Mouse (Mus musculus) liver, adult 2 months (tissue): Measurements from ENCODE around the gene Gm49711. TPM values are rescaled to one million over a fixed set of nuclear protein-coding genes. Genes with fewer than 3 reads are reported as not detected.

Experiments
- DNase-seq: peaks from one replicate; pipeline ENCODE4 v3.0.0-alpha.2; 2011; ENCODE audit warnings: low read depth, low spot score; ENCODE audit errors: extremely low read depth
- H3K27ac ChIP-seq: fragments of 200-500 bp; replicated peaks from 2 replicates; pipeline ENCODE4 v1.5.1; 2012; ENCODE audit warnings: low read depth, mild to moderate bottlenecking, control low read depth, inconsistent platforms, low read length; ENCODE audit not compliant: insufficient read depth
- H3K27me3 ChIP-seq: fragments of 200-500 bp; 2 replicates; pipeline ENCODE4 v1.6.1; 2012; ENCODE audit warnings: mild to moderate bottlenecking, moderate library complexity, low read length, inconsistent platforms; ENCODE audit not compliant: control insufficient read depth, insufficient read depth
- H3K36me3 ChIP-seq: fragments of 200-500 bp; 2 replicates; pipeline ENCODE4 v1.6.1; 2012; ENCODE audit warnings: low read length, inconsistent platforms; ENCODE audit not compliant: control insufficient read depth, insufficient read depth
- H3K4me1 ChIP-seq: fragments of 200-500 bp; 2 replicates; pipeline ENCODE4 v1.6.1; 2011; ENCODE audit warnings: low read length; ENCODE audit not compliant: control insufficient read depth, insufficient read depth
- H3K4me3 ChIP-seq: fragments of 200-500 bp; 2 replicates; pipeline ENCODE4 v1.5.1; 2011; ENCODE audit warnings: low read depth, mild to moderate bottlenecking, control low read depth, low read length, moderate library complexity; ENCODE audit not compliant: insufficient read depth
- H3K79me2 ChIP-seq: fragments of 200-500 bp; 2 replicates; pipeline ENCODE4 v1.6.1; 2012; ENCODE audit warnings: inconsistent platforms, mild to moderate bottlenecking, low read length, moderate library complexity; ENCODE audit not compliant: control insufficient read depth, insufficient read depth
- H3K9ac ChIP-seq: fragments of 200-500 bp; 2 replicates; pipeline ENCODE4 v1.6.1; 2012; ENCODE audit warnings: low read depth, mild to moderate bottlenecking, control low read depth, inconsistent platforms, low read length
- CTCF ChIP-seq: fragments of 200-500 bp; IDR thresholded peaks from 2 replicates; pipeline ENCODE4 v1.5.1; 2011; ENCODE audit warnings: low read depth, low read length, control low read depth
- POLR2A ChIP-seq: fragments of 200-500 bp; IDR thresholded peaks from 2 replicates; pipeline ENCODE4 v1.6.1; 2011; ENCODE audit warnings: low read length, control low read depth; ENCODE audit not compliant: insufficient read depth; ENCODE audit errors: extremely low read depth
- WGBS: fragments of 180-500 bp; shearing (Covaris S2); methylation state at CpG from one replicate; pipeline ENCODE4 v1.1.7; 2018; 5-methylcytosine and 5-hydroxymethylcytosine counted together
- polyA plus RNA-seq: library from polyadenylated mRNA; depleted of rRNA; stranded (reverse); fragments of >200 nt; gene quantifications from 2 replicates; pipeline ENCODE4 v1.2.3, GENCODE M21; 2012
- total RNA-seq: library from RNA; depleted of rRNA; stranded (reverse); fragments of >200 nt; gene quantifications from 2 replicates; pipeline ENCODE4 v1.2.3, GENCODE M21; 2014

The Gm49711 gene
- total and polyA plus RNA-seq, 2 experiments: not detected

- no peaks in the 10 kb centered on the region for H3K79me2 ChIP-seq
- no peaks in the 10 kb centered on the region for H3K27me3 ChIP-seq
- no peak for TF ChIP-seq POLR2A
- TF ChIP-seq CTCF: no peak
- 70% methylated on average over 20 of the region's 20 CpGs for WGBS
- H3K4me1 ChIP-seq: no peaks in the 10 kb centered on the region
- H3K36me3 ChIP-seq: no peaks in the 10 kb centered on the region
- no peak for DNase-seq
- H3K9ac ChIP-seq: no peak overlapping the region
- H3K4me3 ChIP-seq: no peak overlapping the region
- H3K27ac ChIP-seq: no peak overlapping the region
Observed at GRCm38 (mm10) chr16:92022494-92023283, 35.4 kb upstream of the Gm49711 start.

GRCm38 (mm10) chr16:92033286-92033685 is 24.8 kb upstream of the Gm49711 start:
- Histone ChIP-seq H3K36me3 (no peaks in the 10 kb centered on the region), H3K27me3 (no peaks in the 10 kb centered on the region), H3K79me2 (no peaks in the 10 kb centered on the region), H3K4me3 (no peak overlapping the region), H3K27ac (no peak overlapping the region), H3K9ac (no peak overlapping the region), H3K4me1 (no peaks in the 10 kb centered on the region)
- TF ChIP-seq POLR2A: no peak
- WGBS: 80% methylated on average over 3 of the region's 3 CpGs
- no peak for DNase-seq

GRCm38 (mm10) chr16:92034676-92035075 is 23.4 kb upstream of the Gm49711 start:
- no peak overlapping the region for H3K9ac ChIP-seq
- H3K27ac ChIP-seq: no peak overlapping the region
- WGBS: 79% methylated on average over 5 of the region's 5 CpGs
- no peaks in the 10 kb centered on the region for H3K36me3 ChIP-seq
- no peaks in the 10 kb centered on the region for H3K27me3 ChIP-seq
- H3K4me1 ChIP-seq: no peaks in the 10 kb centered on the region
- DNase-seq: no peak
- no peak overlapping the region for H3K4me3 ChIP-seq
- TF ChIP-seq CTCF: no peak
- no peak for TF ChIP-seq POLR2A
- H3K79me2 ChIP-seq: no peaks in the 10 kb centered on the region

- no peak for TF ChIP-seq CTCF
- no peak for TF ChIP-seq POLR2A
- Histone ChIP-seq H3K9ac (no peak overlapping the region), H3K27me3 (no peaks in the 10 kb centered on the region), H3K4me3 (no peak overlapping the region), H3K4me1 (no peaks in the 10 kb centered on the region), H3K36me3 (no peaks in the 10 kb centered on the region), H3K27ac (no peak overlapping the region), H3K79me2 (no peaks in the 10 kb centered on the region)
- 71% methylated on average over 8 of the region's 8 CpGs for WGBS
- no peak for DNase-seq
Observed at GRCm38 (mm10) chr16:92036701-92037100, 21.4 kb upstream of the Gm49711 start.

- no peak overlapping the region for H3K9ac ChIP-seq
- H3K4me3 ChIP-seq: no peak overlapping the region
- no peaks in the 10 kb centered on the region for H3K36me3 ChIP-seq
- no peak for DNase-seq
- TF ChIP-seq POLR2A (no peak), CTCF (no peak)
- no peak overlapping the region for H3K27ac ChIP-seq
- WGBS: 71% methylated on average over 21 of the region's 21 CpGs
- no peaks in the 10 kb centered on the region for H3K27me3 ChIP-seq
- H3K79me2 ChIP-seq: no peaks in the 10 kb centered on the region
- no peaks in the 10 kb centered on the region for H3K4me1 ChIP-seq
Observed at GRCm38 (mm10) chr16:92037891-92038607, 20.1 kb upstream of the Gm49711 start.

GRCm38 (mm10) chr16:92039421-92039820 is 18.7 kb upstream of the Gm49711 start:
- no peaks in the 10 kb centered on the region for H3K79me2 ChIP-seq
- WGBS: 75% methylated on average over 7 of the region's 7 CpGs
- H3K4me1 ChIP-seq: no peaks in the 10 kb centered on the region
- H3K36me3 ChIP-seq: no peaks in the 10 kb centered on the region
- DNase-seq: no peak
- no peak overlapping the region for H3K4me3 ChIP-seq
- no peaks in the 10 kb centered on the region for H3K27me3 ChIP-seq
- H3K27ac ChIP-seq: no peak overlapping the region
- no peak overlapping the region for H3K9ac ChIP-seq
- TF ChIP-seq CTCF: no peak
- no peak for TF ChIP-seq POLR2A
